Mouse (Mus musculus): ENCODE measurements around the gene Ints11. TPM values are rescaled to one million over a fixed set of nuclear protein-coding genes. Genes with fewer than 3 reads are reported as not detected.

The Ints11 gene
- polyA plus RNA-seq (2017; shearing (Covaris generic)) = 92.1 TPM

GRCm38 (mm10) chr4:155869317-155870033 lies at the start of gene Ints11, which contains the start of gene Cptp:
Gene Ints11 (plus strand): TSS chr4:155869546.
Gene Cptp (minus strand): TSS chr4:155869440.

DNA sequence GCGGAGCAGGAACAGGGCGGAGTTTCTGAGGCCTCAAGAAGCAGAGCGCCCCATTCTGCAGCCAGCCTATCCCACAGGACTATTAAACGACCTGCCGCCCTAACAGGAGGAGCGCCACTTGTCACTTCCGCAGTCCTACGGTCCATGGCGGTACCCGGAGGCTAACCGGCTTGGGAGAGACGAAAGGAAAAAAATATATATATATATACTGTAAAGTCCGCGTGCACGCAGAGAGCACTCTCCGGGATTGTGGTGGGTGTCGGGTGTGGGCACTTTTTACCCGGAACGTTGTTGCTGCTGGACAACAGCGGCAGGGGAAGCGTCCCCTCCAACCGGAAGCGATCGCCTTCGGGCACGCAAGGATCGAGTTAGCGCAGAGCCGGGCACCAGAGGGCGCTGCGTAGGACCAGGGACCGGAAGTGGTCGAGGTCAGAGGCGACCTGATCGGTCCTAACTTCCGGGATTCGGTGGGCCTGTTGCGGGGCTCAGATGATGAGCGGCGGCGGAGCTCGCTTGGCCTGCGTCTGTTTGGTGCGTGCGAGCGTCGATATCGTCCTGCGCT lies 38.1 kb upstream of the Ints11 start, which contains the start of gene Aurkaip1:
TSS of gene Aurkaip1 (plus strand) at position 68 of the 562 bp plus-strand sequence.

GRCm38 (mm10) chr4:155839483-155839910 lies 29.8 kb upstream of the Ints11 start, which contains the start of gene Mxra8:
Gene Mxra8 (plus strand): TSS chr4:155839680.

DNA sequence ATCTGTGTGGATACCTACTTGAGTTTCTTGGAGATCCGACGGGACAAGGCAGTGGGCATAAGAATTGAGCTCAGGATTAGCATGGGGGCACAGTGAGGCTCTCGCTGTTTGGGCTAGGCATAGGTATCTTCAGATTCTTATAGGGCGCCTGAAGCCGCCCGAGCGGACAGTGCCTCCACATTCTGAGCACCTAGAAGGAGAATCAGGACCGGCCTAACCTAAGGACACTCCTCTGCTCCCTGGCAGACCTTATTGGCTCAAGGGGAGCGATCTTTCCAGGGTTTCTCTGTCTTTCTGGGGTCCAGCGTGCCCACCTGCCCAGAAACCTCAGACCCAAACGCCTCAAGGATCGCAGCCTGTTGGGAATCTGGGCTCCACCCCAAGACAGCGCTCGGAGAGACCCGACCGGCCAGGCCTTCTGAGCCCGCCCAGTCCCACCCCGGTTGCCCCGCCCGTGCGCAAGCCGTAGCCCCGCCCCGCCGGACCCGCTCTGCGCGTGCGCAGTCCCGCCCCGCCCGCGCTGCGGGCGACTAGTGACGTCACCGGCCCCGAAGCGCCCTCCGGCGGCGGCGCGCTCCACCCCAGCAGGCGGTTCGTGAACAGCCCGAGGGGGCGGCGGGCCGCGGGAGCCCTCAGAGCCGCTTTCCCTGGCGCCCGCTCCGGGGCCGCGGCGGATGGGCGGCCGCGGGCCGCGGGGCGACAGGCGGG lies 22.3 kb upstream of the Ints11 start, which contains the start of gene Dvl1:
TSS of gene Dvl1 (plus strand) at position 532 of the 708 bp plus-strand sequence.

DNA sequence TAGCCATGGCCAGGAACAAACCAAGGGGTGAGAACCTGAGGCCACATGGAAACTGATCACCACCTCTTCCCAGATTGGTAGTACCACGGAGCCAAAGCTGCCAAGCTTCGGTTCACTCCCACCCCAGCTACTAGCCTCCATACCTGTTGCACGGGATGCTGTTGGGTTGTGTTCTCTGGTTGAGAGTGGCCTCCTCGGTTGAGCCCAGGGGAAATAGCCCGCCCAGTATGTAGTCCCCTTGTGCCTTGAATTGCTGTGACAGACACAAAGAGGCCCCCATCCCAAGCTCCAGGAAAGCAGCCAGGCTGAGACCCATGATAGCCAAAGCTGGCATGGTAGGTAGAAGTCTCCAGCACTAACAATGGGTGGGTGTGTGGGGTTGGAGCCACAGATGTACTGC lies 6.3 kb upstream of the Ints11 start, which contains the start of gene Tas1r3:
TSS of gene Tas1r3 (minus strand) at position 362 of the 400 bp plus-strand sequence.

GRCm38 (mm10) chr4:155891551-155892001 lies 22.2 kb downstream of the Ints11 start, which contains the start of the genes Pusl1 and Acap3:
Gene Pusl1 (minus strand): TSS chr4:155891781.
Gene Acap3 (plus strand): TSS chr4:155891822.

Other genes with a start within 250 kb of the Ints11 start
- gene Cdk11b, start 244.7 kb upstream of the Ints11 start, polyA plus RNA-seq (2017; shearing (Covaris generic)) = 120 TPM
- 1.9 TPM for gene Gm10563, start 224.1 kb upstream of the Ints11 start, polyA plus RNA-seq (2017; shearing (Covaris generic))
- 0.54 TPM for gene Mmp23, start 216.2 kb upstream of the Ints11 start, polyA plus RNA-seq (2017; shearing (Covaris generic))
- 42.3 TPM for gene Mib2, start 200.3 kb upstream of the Ints11 start, polyA plus RNA-seq (2017; shearing (Covaris generic))
- gene Fndc10, start 175.2 kb upstream of the Ints11 start, polyA plus RNA-seq (2017; shearing (Covaris generic)) = 0.72 TPM
- 160 TPM for gene Ssu72, start 164.7 kb upstream of the Ints11 start, polyA plus RNA-seq (2017; shearing (Covaris generic))
- gene Tmem240, start 134.7 kb upstream of the Ints11 start, polyA plus RNA-seq (2017; shearing (Covaris generic)) = 0.24 TPM
- gene Atad3a, start 108.5 kb upstream of the Ints11 start, polyA plus RNA-seq (2017; shearing (Covaris generic)) = 38.3 TPM
- gene Vwa1, start 94.8 kb upstream of the Ints11 start, polyA plus RNA-seq (2017; shearing (Covaris generic)) = not detected
- gene Tmem88b, start 83.7 kb upstream of the Ints11 start, polyA plus RNA-seq (2017; shearing (Covaris generic)) = not detected
- not detected for gene Ankrd65, start 79.1 kb upstream of the Ints11 start, polyA plus RNA-seq (2017; shearing (Covaris generic))
- 138 TPM for gene Mrpl20, start 66.7 kb upstream of the Ints11 start, polyA plus RNA-seq (2017; shearing (Covaris generic))
- gene Ccnl2, start 57.1 kb upstream of the Ints11 start, polyA plus RNA-seq (2017; shearing (Covaris generic)) = 168 TPM
- gene Aurkaip1, start 38.3 kb upstream of the Ints11 start, polyA plus RNA-seq (2017; shearing (Covaris generic)) = 197 TPM
- 4.0 TPM for gene Mxra8, start 29.9 kb upstream of the Ints11 start, polyA plus RNA-seq (2017; shearing (Covaris generic))
- gene Dvl1, start 22.1 kb upstream of the Ints11 start, polyA plus RNA-seq (2017; shearing (Covaris generic)) = 2.8 TPM
- gene Tas1r3, start 6.2 kb upstream of the Ints11 start, polyA plus RNA-seq (2017; shearing (Covaris generic)) = 0.92 TPM
- gene Cptp, start 106 bp upstream of the Ints11 start, polyA plus RNA-seq (2017; shearing (Covaris generic)) = 20.4 TPM
- 32.6 TPM for gene Pusl1, start 22.2 kb downstream of the Ints11 start, polyA plus RNA-seq (2017; shearing (Covaris generic))
- 7.8 TPM for gene Acap3, start 22.3 kb downstream of the Ints11 start, polyA plus RNA-seq (2017; shearing (Covaris generic))
- gene Ube2j2, start 74.3 kb downstream of the Ints11 start, polyA plus RNA-seq (2017; shearing (Covaris generic)) = 15.3 TPM
- gene C1qtnf12, start 92.8 kb downstream of the Ints11 start, polyA plus RNA-seq (2017; shearing (Covaris generic)) = 24.3 TPM
- gene B3galt6, start 123.1 kb downstream of the Ints11 start, polyA plus RNA-seq (2017; shearing (Covaris generic)) = 1.3 TPM
- gene Sdf4, start 123.3 kb downstream of the Ints11 start, polyA plus RNA-seq (2017; shearing (Covaris generic)) = 591 TPM
- gene Tnfrsf4, start 144.3 kb downstream of the Ints11 start, polyA plus RNA-seq (2017; shearing (Covaris generic)) = 998 TPM
- 855 TPM for gene Tnfrsf18, start 156.6 kb downstream of the Ints11 start, polyA plus RNA-seq (2017; shearing (Covaris generic))
- 0.20 TPM for gene Ttll10, start 189.9 kb downstream of the Ints11 start, polyA plus RNA-seq (2017; shearing (Covaris generic))
- 43.2 TPM for gene 9430015G10Rik, start 240.4 kb downstream of the Ints11 start, polyA plus RNA-seq (2017; shearing (Covaris generic))